18 mouse cellular contexts compared by ENCODE assay signal in genomic region chr1:126590911-126591310, GRCm38 (mm10).
A peak's percentile ranks its signal among the peaks of the same experiment; 100 is the strongest.
DNase-seq lines count a peak whose midpoint lies in the region; ATAC-seq and TF ChIP-seq lines count a peak whose summit lies in the region.
"Had no signal": no experiment of that assay in that cellular context is flagged by ENCODE, and none has a peak within 500 bp of the region (broad histone marks: within the 10 kb centered on the region; RNA-seq: fewer than 3 reads in every experiment).

No protein-coding gene starts in this region.

- no peak for ATAC-seq in midbrain, embryonic 16.5 days
- no peak for ATAC-seq in midbrain, embryonic 14.5 days (ENCODE audit: low FRiP score, low TSS enrichment)
- ATAC-seq in forebrain, postnatal 0 days: no peak
- ATAC-seq: activated CD4-positive, CD25-positive, alpha-beta regulatory T cell, adult 4 months; forebrain, embryonic 15.5 days; Patski had no signal

- TF ChIP-seq CTCF in brain, embryonic 14.5 days (IDR thresholded peaks at IDR 0.05; ENCODE audit: borderline replicate concordance, extremely low read depth, insufficient read depth, insufficient read length): no peak
- no peak for TF ChIP-seq CTCF in forebrain, postnatal 0 days (IDR thresholded peaks at IDR 0.05; ENCODE audit: low read depth)

- peaks cover 44% of the 10 kb centered on the region for H3K4me1 ChIP-seq in midbrain, embryonic 10.5 days
- H3K4me1 ChIP-seq in midbrain, embryonic 16.5 days (ENCODE audit: control insufficient read depth, insufficient read depth, low read length): no peaks in the 10 kb centered on the region
- no peaks in the 10 kb centered on the region for H3K4me1 ChIP-seq in midbrain, embryonic 14.5 days (ENCODE audit: control insufficient read depth, insufficient read depth, low read length)
- H3K4me1 ChIP-seq in forebrain, postnatal 0 days (ENCODE audit: insufficient read depth): no peaks in the 10 kb centered on the region
- H3K4me1 ChIP-seq: forebrain, embryonic 15.5 days; hindbrain, embryonic 15.5 days had no signal

- 60% methylated on average over 3 of the region's 3 CpGs for WGBS in midbrain, embryonic 10.5 days
- 51% methylated on average over 3 of the region's 3 CpGs for WGBS in midbrain, embryonic 16.5 days
- 32% methylated on average over 3 of the region's 3 CpGs for WGBS in midbrain, embryonic 14.5 days
- WGBS in forebrain, postnatal 0 days: 80% methylated on average over 3 of the region's 3 CpGs

- no peak for DNase-seq in midbrain, embryonic 10.5 days (ENCODE audit: low spot score)
- DNase-seq in brain, embryonic 14.5 days (ENCODE audit: low read depth): peak; percentile 39
- DNase-seq in midbrain, embryonic 14.5 days: peak; percentile 46
- peak; percentile 55 for DNase-seq in yolk sac, embryonic 10.5 days (ENCODE audit: low spot score)
- no peak for DNase-seq in forebrain, postnatal 0 days
- DNase-seq: adrenal gland, postnatal 25 days; cerebellum, adult 8-10 months; cerebellum, postnatal 14 days; embryo, embryonic 11 days; gastrocnemius, postnatal 14 days had no signal

- H3K27ac ChIP-seq in midbrain, embryonic 10.5 days (replicated peaks): 0 out of 2 replicates have a peak overlapping the region, but pooled peaks have one; percentile 46
- no peak overlapping the region for H3K27ac ChIP-seq in midbrain, embryonic 16.5 days (ENCODE audit: low read length)
- H3K27ac ChIP-seq in midbrain, embryonic 14.5 days (replicated peaks; ENCODE audit: low read depth, low read length): no peak overlapping the region
- H3K27ac ChIP-seq in forebrain, postnatal 0 days (ENCODE audit: low read depth, low read length): no peak overlapping the region
- H3K27ac ChIP-seq: embryonic facial prominence, embryonic 12.5 days; forebrain, embryonic 15.5 days; hindbrain, embryonic 15.5 days had no signal

- H3K9me3 ChIP-seq in midbrain, embryonic 10.5 days (replicated peaks): no peaks in the 10 kb centered on the region
- H3K9me3 ChIP-seq in midbrain, embryonic 16.5 days (replicated peaks; ENCODE audit: control insufficient read depth, low read length, poor library complexity, severe bottlenecking): no peaks in the 10 kb centered on the region
- H3K9me3 ChIP-seq in midbrain, embryonic 14.5 days (ENCODE audit: control insufficient read depth, low read length): no peaks in the 10 kb centered on the region
- no peaks in the 10 kb centered on the region for H3K9me3 ChIP-seq in forebrain, postnatal 0 days (ENCODE audit: low read length)
- H3K9me3 ChIP-seq: embryonic facial prominence, embryonic 12.5 days; forebrain, embryonic 15.5 days; heart, embryonic 12.5 days; hindbrain, embryonic 15.5 days had no signal

- H3K27me3 ChIP-seq in midbrain, embryonic 10.5 days (ENCODE audit: low read depth, poor library complexity, severe bottlenecking): 0 out of 2 replicates have a peak, but pooled peaks cover 6% of the 10 kb centered on the region
- no peaks in the 10 kb centered on the region for H3K27me3 ChIP-seq in midbrain, embryonic 16.5 days (ENCODE audit: control insufficient read depth, insufficient read depth, low read depth, low read length)
- no peaks in the 10 kb centered on the region for H3K27me3 ChIP-seq in midbrain, embryonic 14.5 days (ENCODE audit: control insufficient read depth, insufficient read depth, low read length)
- H3K27me3 ChIP-seq in forebrain, postnatal 0 days (ENCODE audit: insufficient read depth, low read length): no peaks in the 10 kb centered on the region
- H3K27me3 ChIP-seq: CH12.LX; embryonic facial prominence, embryonic 12.5 days; forebrain, embryonic 15.5 days; hindbrain, embryonic 15.5 days; Patski had no signal

- H3K4me2 ChIP-seq in midbrain, embryonic 16.5 days (ENCODE audit: low read length): no peak overlapping the region
- no peak overlapping the region for H3K4me2 ChIP-seq in midbrain, embryonic 14.5 days (ENCODE audit: low read length)
- H3K4me2 ChIP-seq in forebrain, postnatal 0 days (ENCODE audit: low read depth): no peak overlapping the region
- H3K4me2 ChIP-seq: embryonic facial prominence, embryonic 12.5 days; forebrain, embryonic 15.5 days; heart, embryonic 12.5 days; hindbrain, embryonic 15.5 days had no signal

- no peak for TF ChIP-seq POLR2A in brain, embryonic 14.5 days (IDR thresholded peaks at IDR 0.05; ENCODE audit: borderline replicate concordance, extremely low read depth, insufficient read depth, insufficient read length, poor library complexity, severe bottlenecking)

- H3K4me3 ChIP-seq in midbrain, embryonic 10.5 days: no peak overlapping the region
- no peak overlapping the region for H3K4me3 ChIP-seq in midbrain, embryonic 16.5 days (ENCODE audit: low read depth, low read length)
- H3K4me3 ChIP-seq in midbrain, embryonic 14.5 days (replicated peaks; ENCODE audit: low read depth, low read length): no peak overlapping the region
- H3K4me3 ChIP-seq in forebrain, postnatal 0 days (ENCODE audit: low read depth, low read length): no peak overlapping the region
- H3K4me3 ChIP-seq: embryonic facial prominence, embryonic 12.5 days; forebrain, embryonic 15.5 days; heart, embryonic 12.5 days; hindbrain, embryonic 15.5 days had no signal

- no peaks in the 10 kb centered on the region for H3K36me3 ChIP-seq in midbrain, embryonic 10.5 days
- H3K36me3 ChIP-seq in midbrain, embryonic 16.5 days (ENCODE audit: control insufficient read depth, insufficient read depth, low read length): no peaks in the 10 kb centered on the region
- no peaks in the 10 kb centered on the region for H3K36me3 ChIP-seq in midbrain, embryonic 14.5 days (ENCODE audit: control insufficient read depth, insufficient read depth, low read length)
- H3K36me3 ChIP-seq in forebrain, postnatal 0 days (ENCODE audit: insufficient read depth): no peaks in the 10 kb centered on the region
- H3K36me3 ChIP-seq: embryonic facial prominence, embryonic 12.5 days; forebrain, embryonic 15.5 days; heart, embryonic 12.5 days; hindbrain, embryonic 15.5 days had no signal

- no peak overlapping the region for H3K9ac ChIP-seq in midbrain, embryonic 16.5 days (ENCODE audit: low read depth, low read length)
- no peak overlapping the region for H3K9ac ChIP-seq in midbrain, embryonic 14.5 days (replicated peaks; ENCODE audit: low read length)
- H3K9ac ChIP-seq in forebrain, postnatal 0 days: no peak overlapping the region
- H3K9ac ChIP-seq: embryonic facial prominence, embryonic 12.5 days; forebrain, embryonic 15.5 days; heart, embryonic 12.5 days; hindbrain, embryonic 15.5 days had no signal

Comparison
In these comparisons a context has a peak if more than half of its experiments do, and no peak if none do; other contexts are left out.
1. DNase-seq: peak in brain, embryonic 14.5 days (single experiment), midbrain, embryonic 14.5 days (single experiment) and yolk sac, embryonic 10.5 days (single experiment); none in midbrain, embryonic 10.5 days (single experiment) and forebrain, postnatal 0 days (single experiment).